Mouse (Mus musculus) MEL-GATA-1-ER (cell line): Measurements from ENCODE around the gene Prr11.
"Not testable (repeated sequence)": the region's sequence is repeated elsewhere in the genome, so short reads cannot be mapped to it uniquely, and the experiment has no call there.

ENCODE experiments used
- DNase-seq: peaks from one replicate; pipeline ENCODE4 v3.0.0-alpha.2; 2012; ENCODE audit warnings: low read depth; ENCODE audit errors: extremely low read depth

Prr11 gene

DNA sequence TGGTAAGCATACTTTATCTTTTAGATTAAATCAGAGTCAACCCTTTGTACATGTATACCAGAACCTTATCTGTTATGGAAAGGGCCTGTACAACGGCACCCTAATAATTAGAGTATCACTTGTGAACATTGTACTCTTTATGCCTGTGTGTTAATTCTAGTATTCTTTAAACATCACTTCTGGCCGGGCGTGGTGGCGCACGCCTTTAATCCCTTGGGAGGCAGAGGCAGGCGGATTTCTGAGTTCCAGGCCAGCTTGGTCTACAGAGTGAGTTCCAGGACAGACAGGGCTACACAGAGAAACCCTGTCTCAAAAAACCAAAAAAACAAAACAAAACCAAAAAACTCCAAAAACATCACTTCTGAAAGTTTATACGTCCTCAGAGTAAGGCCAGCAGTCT, 59.6 kb downstream of the Prr11 start:
- DNase-seq = not testable (repeated sequence)

DNA sequence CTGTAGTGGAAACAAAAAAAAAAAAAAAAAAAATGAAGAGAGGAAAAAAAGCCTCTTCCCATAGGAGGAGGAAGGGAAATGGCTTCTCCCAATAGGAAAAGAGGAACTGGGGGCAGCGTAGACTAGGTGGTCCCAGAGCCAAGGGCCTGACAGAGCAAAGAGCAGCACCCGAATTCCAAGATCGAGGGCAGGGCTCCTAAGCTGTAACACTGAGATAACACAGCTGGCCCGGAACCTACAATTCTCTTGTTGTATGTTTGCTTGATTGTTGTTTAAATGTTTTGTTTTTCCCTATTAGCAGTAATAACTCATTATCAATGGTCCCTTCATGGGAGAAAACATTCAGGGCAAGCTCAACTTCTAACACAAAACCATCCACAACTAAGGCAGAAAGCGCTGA, 61.5 kb downstream of the Prr11 start:
- DNase-seq = no peak

DNA sequence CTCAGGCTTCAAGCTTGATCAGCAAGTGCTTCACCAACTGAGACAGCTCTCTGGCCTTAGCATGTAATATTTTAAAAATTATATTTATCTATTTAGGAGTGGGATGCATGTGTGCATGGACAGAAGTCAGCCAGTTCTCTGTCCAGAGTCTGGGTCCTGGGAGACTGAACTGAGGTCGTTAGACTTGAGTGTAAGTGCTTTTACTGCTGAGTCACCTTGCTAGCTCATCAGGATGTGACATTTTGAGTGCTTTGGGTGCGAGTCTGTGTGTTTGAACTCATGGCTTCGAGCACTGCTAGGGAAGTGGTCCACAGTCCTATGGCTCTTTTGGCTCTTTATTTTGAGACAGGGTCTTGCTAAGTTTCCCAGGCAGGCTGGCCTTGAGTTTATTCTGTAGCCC, 65.5 kb downstream of the Prr11 start:
- DNase-seq = no peak

DNA sequence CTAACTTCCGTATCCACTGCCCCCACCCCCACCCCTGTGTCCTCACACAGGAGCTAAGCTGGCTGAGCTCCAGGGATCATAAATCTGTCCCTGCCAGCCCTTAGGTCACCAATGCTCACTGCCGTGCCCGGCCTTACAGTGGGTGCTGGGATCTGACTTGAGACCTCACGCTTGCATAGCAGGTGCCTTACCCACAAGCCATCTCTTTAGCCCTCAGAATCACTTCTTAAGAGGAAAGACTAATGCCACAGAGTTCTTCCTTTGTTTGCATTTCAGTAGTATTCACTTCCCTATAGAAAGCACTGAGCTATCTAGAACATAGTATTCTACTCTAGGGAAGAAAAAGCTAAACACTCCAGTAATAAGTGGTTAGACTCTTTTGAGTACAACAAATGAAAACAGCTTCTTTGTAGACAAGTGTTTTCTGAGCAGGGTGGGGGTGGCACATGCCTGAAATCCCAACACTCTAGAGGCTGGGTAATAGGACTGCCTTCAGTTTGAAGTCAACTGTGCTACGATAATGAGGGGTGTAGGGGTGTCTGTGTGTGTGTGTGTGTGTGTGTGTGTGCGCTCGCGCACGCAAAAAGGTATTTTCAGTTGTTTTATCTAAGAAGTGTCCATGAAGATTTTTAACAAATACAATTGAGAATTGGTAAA, 69.1 kb downstream of the Prr11 start:
- DNase-seq = no peak
